In genomic region chr1:76896152-76896864, GRCm38 (mm10) we compare ENCODE assay signal across 27 mouse cellular contexts.
DNase-seq lines count a peak whose midpoint lies in the region; ATAC-seq and TF ChIP-seq lines count a peak whose summit lies in the region.
"Had no signal": no experiment of that assay in that cellular context is flagged by ENCODE, and none has a peak within 500 bp of the region (broad histone marks: within the 10 kb centered on the region; RNA-seq: fewer than 3 reads in every experiment).

No protein-coding gene starts in this region.

- no peaks in the 10 kb centered on the region for H3K27me3 ChIP-seq in hindbrain, embryonic 11.5 days (ENCODE audit: control insufficient read depth, insufficient read depth, low read length)
- no peaks in the 10 kb centered on the region for H3K27me3 ChIP-seq in hindbrain, postnatal 0 days (ENCODE audit: insufficient read depth, low read length)
- H3K27me3 ChIP-seq in embryonic facial prominence, embryonic 11.5 days (ENCODE audit: control insufficient read depth, insufficient read depth, low read length): no peaks in the 10 kb centered on the region
- H3K27me3 ChIP-seq in limb, embryonic 10.5 days (ENCODE audit: low read depth, poor library complexity, severe bottlenecking): no peaks in the 10 kb centered on the region
- H3K27me3 ChIP-seq: heart, embryonic 12.5 days; neural tube, embryonic 12.5 days; stomach, embryonic 15.5 days had no signal

- no peaks in the 10 kb centered on the region for H3K4me1 ChIP-seq in hindbrain, embryonic 11.5 days (replicated peaks; ENCODE audit: control insufficient read depth, insufficient read depth, low read length)
- H3K4me1 ChIP-seq in hindbrain, postnatal 0 days (ENCODE audit: insufficient read depth, low read length): no peaks in the 10 kb centered on the region
- H3K4me1 ChIP-seq in embryonic facial prominence, embryonic 11.5 days (ENCODE audit: control insufficient read depth, insufficient read depth, low read length): peaks cover 3% of the 10 kb centered on the region; the same call in 1 of the 2 replicates
- H3K4me1 ChIP-seq in limb, embryonic 10.5 days: peaks cover 33% of the 10 kb centered on the region
- H3K4me1 ChIP-seq: heart, embryonic 12.5 days; neural tube, embryonic 12.5 days; stomach, embryonic 15.5 days had no signal

- H3K9ac ChIP-seq in hindbrain, embryonic 11.5 days (ENCODE audit: low read depth, low read length): no peak overlapping the region
- no peak overlapping the region for H3K9ac ChIP-seq in hindbrain, postnatal 0 days (replicated peaks; ENCODE audit: low read length)
- peak overlapping the region; percentile 40; the same call in 1 of the 2 replicates for H3K9ac ChIP-seq in embryonic facial prominence, embryonic 11.5 days (replicated peaks; ENCODE audit: low read length)
- H3K9ac ChIP-seq: heart, embryonic 12.5 days; hindbrain, embryonic 14.5 days; neural tube, embryonic 12.5 days; stomach, embryonic 15.5 days had no signal

- no peak overlapping the region for H3K4me3 ChIP-seq in hindbrain, embryonic 11.5 days (ENCODE audit: low read depth, low read length)
- no peak overlapping the region for H3K4me3 ChIP-seq in hindbrain, postnatal 0 days (ENCODE audit: low read length)
- H3K4me3 ChIP-seq in embryonic facial prominence, embryonic 11.5 days (ENCODE audit: low read depth, low read length): no peak overlapping the region
- peak overlapping the region; percentile 8; the same call in 1 of the 2 replicates for H3K4me3 ChIP-seq in limb, embryonic 10.5 days
- H3K4me3 ChIP-seq: heart, embryonic 12.5 days; neural tube, embryonic 12.5 days; stomach, embryonic 15.5 days had no signal

- intact Hi-C loops in gastrocnemius, postnatal 36 days (cut with DNase I): no loop called here

- no peaks in the 10 kb centered on the region for H3K9me3 ChIP-seq in hindbrain, embryonic 11.5 days (ENCODE audit: control insufficient read depth, low read length)
- H3K9me3 ChIP-seq in hindbrain, postnatal 0 days (ENCODE audit: low read length): no peaks in the 10 kb centered on the region
- H3K9me3 ChIP-seq in embryonic facial prominence, embryonic 11.5 days (replicated peaks; ENCODE audit: control insufficient read depth, low read length): no peaks in the 10 kb centered on the region
- H3K9me3 ChIP-seq in limb, embryonic 10.5 days (replicated peaks): no peaks in the 10 kb centered on the region
- H3K9me3 ChIP-seq: heart, embryonic 12.5 days; neural tube, embryonic 12.5 days; stomach, embryonic 15.5 days had no signal

- WGBS in hindbrain, embryonic 11.5 days: 60% methylated on average over 17 of the region's 17 CpGs
- WGBS in hindbrain, postnatal 0 days: 74% methylated on average over 17 of the region's 17 CpGs
- WGBS in embryonic facial prominence, embryonic 11.5 days: 33% methylated on average over 17 of the region's 17 CpGs
- 42% methylated on average over 17 of the region's 17 CpGs for WGBS in limb, embryonic 10.5 days

- DNase-seq in hindbrain, embryonic 11.5 days (ENCODE audit: low spot score): peak; percentile 22
- DNase-seq in hindbrain, postnatal 0 days (ENCODE audit: low spot score): no peak
- peak; percentile 85 for DNase-seq in embryonic facial prominence, embryonic 11.5 days (ENCODE audit: low spot score)
- peak; percentile 54 for DNase-seq in limb, embryonic 10.5 days (ENCODE audit: low spot score)
- peak; percentile 38 for DNase-seq in mesoderm, embryonic 11.5 days (ENCODE audit: low read depth, low spot score)
- DNase-seq in gastrocnemius, postnatal 36 days: no peak
- DNase-seq in layer of hippocampus, adult 9-11 months: no peak
- DNase-seq: adrenal gland, postnatal 36 days; cerebellum, adult 11 months; cerebellum, postnatal 10 days; gastrocnemius, postnatal 14 days; heart, adult 18-20 months; heart, postnatal 14 days; kidney, adult 2 months; lung, adult 18-20 months; lung, postnatal 10 days; midbrain, embryonic 14.5 days; thymus, adult 18-20 months; thymus, postnatal 36 days had no signal

- no peak overlapping the region for H3K27ac ChIP-seq in hindbrain, embryonic 11.5 days (ENCODE audit: low read depth, low read length)
- no peak overlapping the region for H3K27ac ChIP-seq in hindbrain, postnatal 0 days
- peak overlapping the region; percentile 74; the same call in 1 of the 2 replicates for H3K27ac ChIP-seq in embryonic facial prominence, embryonic 11.5 days (replicated peaks; ENCODE audit: low read depth, low read length)
- peak overlapping the region; percentile 84 for H3K27ac ChIP-seq in limb, embryonic 10.5 days
- H3K27ac ChIP-seq: hindbrain, embryonic 14.5 days; kidney, postnatal 0 days; neural tube, embryonic 12.5 days; stomach, embryonic 15.5 days had no signal

- H3K36me3 ChIP-seq in hindbrain, embryonic 11.5 days (ENCODE audit: control insufficient read depth, insufficient read depth, low read length): no peaks in the 10 kb centered on the region
- H3K36me3 ChIP-seq in hindbrain, postnatal 0 days (ENCODE audit: insufficient read depth, low read length): no peaks in the 10 kb centered on the region
- H3K36me3 ChIP-seq in embryonic facial prominence, embryonic 11.5 days (replicated peaks; ENCODE audit: control insufficient read depth, insufficient read depth, low read depth, low read length): no peaks in the 10 kb centered on the region
- H3K36me3 ChIP-seq in limb, embryonic 10.5 days: no peaks in the 10 kb centered on the region
- H3K36me3 ChIP-seq: heart, embryonic 12.5 days; neural tube, embryonic 12.5 days; stomach, embryonic 15.5 days had no signal

- H3K4me2 ChIP-seq in hindbrain, embryonic 11.5 days (replicated peaks; ENCODE audit: low read depth, low read length): no peak overlapping the region
- H3K4me2 ChIP-seq in hindbrain, postnatal 0 days (ENCODE audit: low read depth, low read length): no peak overlapping the region
- H3K4me2 ChIP-seq in embryonic facial prominence, embryonic 11.5 days (ENCODE audit: low read depth, low read length): no peak overlapping the region
- H3K4me2 ChIP-seq: heart, embryonic 12.5 days; hindbrain, embryonic 14.5 days; neural tube, embryonic 12.5 days; stomach, embryonic 15.5 days had no signal

- TF ChIP-seq CTCF in hindbrain, postnatal 0 days (IDR thresholded peaks at IDR 0.05; ENCODE audit: low read depth): no peak

- no peak for ATAC-seq in hindbrain, embryonic 11.5 days (ENCODE audit: low FRiP score)
- no peak for ATAC-seq in hindbrain, postnatal 0 days
- no peak for ATAC-seq in embryonic facial prominence, embryonic 11.5 days (replicated peaks; ENCODE audit: insufficient number of reproducible peaks, low FRiP score, low TSS enrichment, low read depth)
- no peak for ATAC-seq in megakaryocyte, adult 5-6 weeks (ENCODE audit: poor library complexity, severe bottlenecking)
- ATAC-seq: CD4-positive, CD25-positive, alpha-beta regulatory T cell, adult 4 months; forebrain, embryonic 16.5 days had no signal

Comparison
In these comparisons a context has a peak if more than half of its experiments do, and no peak if none do; other contexts are left out.
1. DNase-seq: peak in hindbrain, embryonic 11.5 days (single experiment), embryonic facial prominence, embryonic 11.5 days (single experiment), limb, embryonic 10.5 days (single experiment) and mesoderm, embryonic 11.5 days (single experiment); none in hindbrain, postnatal 0 days (single experiment), gastrocnemius, postnatal 36 days (0 of 2) and layer of hippocampus, adult 9-11 months (single experiment).
2. H3K27ac ChIP-seq: peak in embryonic facial prominence, embryonic 11.5 days (single experiment) and limb, embryonic 10.5 days (single experiment); none in hindbrain, embryonic 11.5 days (single experiment) and hindbrain, postnatal 0 days (single experiment).